Mouse (Mus musculus): ENCODE results near the gene Iqgap2. TPM values are rescaled to one million over a fixed set of nuclear protein-coding genes. Genes with fewer than 3 reads are reported as not detected.

Gene Iqgap2
- polyA plus RNA-seq (2014; fragmentation: Illumina TruSeq; extraction: RNeasy Lipid Tissue Mini Kit (QIAGEN cat#74804); ENCODE audit: low read depth, low replicate concordance) = 37.0 TPM

GRCm38 (mm10) chr13:95891491-95891925, at the start of gene Iqgap2:
TSS of gene Iqgap2 (minus strand) at chr13:95891922.

GRCm38 (mm10) chr13:95696654-95697163, 195.0 kb downstream of the Iqgap2 start, which contains the start of gene F2rl2:
TSS of gene F2rl2 (plus strand) at chr13:95696853.

GRCm38 (mm10) chr13:95618309-95618712, 273.4 kb downstream of the Iqgap2 start, which contains the start of gene F2r:
TSS of gene F2r (minus strand) at chr13:95618487.

Other genes with a start within 250 kb of the Iqgap2 start
- 0.35 TPM for gene F2rl2, start 195.1 kb downstream of the Iqgap2 start, polyA plus RNA-seq (2014; fragmentation: Illumina TruSeq; extraction: RNeasy Lipid Tissue Mini Kit (QIAGEN cat#74804); ENCODE audit: low read depth, low replicate concordance)
- 1.6 TPM for gene Gm20075, start 189.5 kb upstream of the Iqgap2 start, polyA plus RNA-seq (2014; fragmentation: Illumina TruSeq; extraction: RNeasy Lipid Tissue Mini Kit (QIAGEN cat#74804); ENCODE audit: low read depth, low replicate concordance)
- gene Gm17190, start 190.1 kb upstream of the Iqgap2 start, polyA plus RNA-seq (2014; fragmentation: Illumina TruSeq; extraction: RNeasy Lipid Tissue Mini Kit (QIAGEN cat#74804); ENCODE audit: low read depth, low replicate concordance) = not detected
- 0.17 TPM for gene Sv2c, start 240.7 kb upstream of the Iqgap2 start, polyA plus RNA-seq (2014; fragmentation: Illumina TruSeq; extraction: RNeasy Lipid Tissue Mini Kit (QIAGEN cat#74804); ENCODE audit: low read depth, low replicate concordance)